Mouse (Mus musculus) splenic B cell, adult 2 months (primary cell): ENCODE measurements around the gene 4930486L24Rik.

Source experiments
- DNase-seq: peaks from one replicate; pipeline ENCODE4 v3.0.0-alpha.2; 2011; ENCODE audit warnings: low read depth, low spot score
- H3K27me3 ChIP-seq: 2 replicates; pipeline ENCODE4 v1.6.1; 2012; ENCODE audit warnings: mild to moderate bottlenecking, low read length, moderate library complexity, mixed read lengths; ENCODE audit not compliant: control insufficient read depth, poor library complexity, insufficient read depth, severe bottlenecking
- H3K36me3 ChIP-seq: 2 replicates; pipeline ENCODE4 v1.6.1; 2012; ENCODE audit warnings: mild to moderate bottlenecking, low read length, moderate library complexity, mixed read lengths; ENCODE audit not compliant: control insufficient read depth, poor library complexity, insufficient read depth, severe bottlenecking

Gene 4930486L24Rik

DNA sequence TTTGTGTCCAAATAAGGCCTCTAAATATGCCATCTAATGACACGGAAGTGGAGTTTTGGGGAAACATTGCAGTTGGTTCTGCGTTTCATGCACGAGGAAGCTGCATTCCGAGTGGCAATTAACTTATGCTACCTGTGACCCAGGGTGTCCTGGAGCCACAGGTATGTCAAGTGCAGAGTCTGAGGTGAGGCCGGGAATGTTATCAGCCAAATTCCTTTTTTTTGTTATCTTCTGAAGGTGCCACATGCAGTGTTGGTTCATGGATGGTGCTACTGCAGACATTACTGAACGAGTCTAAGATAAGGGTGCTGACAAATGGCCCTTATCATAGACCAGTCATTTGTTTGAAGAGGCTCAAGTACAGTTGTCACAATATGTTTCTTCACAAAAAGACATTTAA lies 51.5 kb downstream of the 4930486L24Rik start:
- no peak for DNase-seq
- H3K27me3 ChIP-seq, result no peaks in the 10 kb centered on the region
- no peaks in the 10 kb centered on the region for H3K36me3 ChIP-seq

DNA sequence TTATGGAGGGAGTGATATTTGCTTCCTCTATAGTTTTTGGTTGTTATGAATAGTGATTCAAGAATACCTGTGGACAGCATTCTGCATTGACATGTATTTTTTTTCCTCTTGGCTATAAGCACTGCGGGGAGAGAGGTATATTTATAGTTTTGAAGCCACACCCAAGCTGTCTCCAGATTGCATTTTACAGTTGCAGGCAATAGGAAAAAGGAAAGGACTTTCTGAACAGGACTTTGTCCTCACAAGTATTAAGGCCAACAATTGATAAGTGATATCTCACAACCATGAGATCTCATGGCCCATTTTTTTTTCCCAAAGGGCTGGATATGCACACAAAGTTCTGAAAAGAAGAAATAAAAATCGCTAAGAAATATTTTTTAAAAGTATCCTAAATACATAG lies 54.6 kb downstream of the 4930486L24Rik start:
- DNase-seq, result no peak
- no peaks in the 10 kb centered on the region for H3K27me3 ChIP-seq
- H3K36me3 ChIP-seq, result no peaks in the 10 kb centered on the region

DNA sequence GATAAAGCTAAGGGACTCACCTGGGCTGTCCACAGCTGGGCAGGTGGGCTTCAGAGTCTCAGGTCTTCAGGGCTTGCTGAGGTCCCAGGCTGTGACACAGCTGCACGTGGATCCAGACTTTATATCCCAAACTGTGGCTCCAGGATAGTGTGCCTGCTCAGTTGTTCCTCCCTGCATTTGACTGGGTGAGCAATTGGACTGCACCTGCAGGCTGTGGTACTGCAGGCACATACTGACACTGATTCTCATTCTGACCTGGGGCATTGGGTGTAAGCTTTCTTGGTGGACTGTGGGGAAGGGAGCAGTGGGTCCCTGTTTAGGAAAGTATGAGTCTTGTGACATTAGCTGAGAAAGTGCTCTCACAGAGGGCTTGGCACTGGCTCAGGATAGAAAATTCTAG lies 61.5 kb downstream of the 4930486L24Rik start, which contains the start of gene Ctsll3:
Gene Ctsll3 (minus strand): TSS at position 101 of the 400 bp plus-strand sequence.
- no peak for DNase-seq
- no peaks in the 10 kb centered on the region for H3K36me3 ChIP-seq
- H3K27me3 ChIP-seq, result no peaks in the 10 kb centered on the region
